Mouse (Mus musculus) thymus, postnatal 36 days (tissue): ENCODE measurements around the gene Clic4.
A peak's percentile ranks its signal among the peaks of the same experiment; 100 is the strongest.
"Not testable (repeated sequence)": the region's sequence is repeated elsewhere in the genome, so short reads cannot be mapped to it uniquely, and the experiment has no call there.

Experiments used
- DNase-seq, 2 experiments: peaks; one replicate each; pipeline ENCODE4 v3.0.0; 2022; ENCODE audit warnings: mixed read lengths in 2 of 2

Gene Clic4

DNA sequence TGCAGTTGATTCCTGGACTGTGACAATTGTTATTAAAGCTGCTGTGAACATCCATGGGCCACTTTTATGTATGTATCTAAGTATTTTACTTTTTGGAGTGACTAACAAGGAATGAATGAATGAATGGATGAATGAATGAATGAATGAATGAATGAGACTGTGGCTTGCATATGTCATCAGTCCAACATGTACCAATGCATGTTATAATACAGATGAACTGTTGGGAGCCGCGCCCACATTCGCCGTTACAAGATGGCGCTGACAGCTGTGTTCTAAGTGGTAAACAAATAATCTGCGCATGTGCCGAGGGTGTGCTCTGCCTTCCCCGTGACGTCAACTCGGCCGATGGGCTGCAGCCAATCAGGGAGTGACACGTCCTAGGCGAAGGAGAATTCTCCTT is 88.3 kb downstream of the Clic4 start:
- DNase-seq, result not testable (repeated sequence)

DNA sequence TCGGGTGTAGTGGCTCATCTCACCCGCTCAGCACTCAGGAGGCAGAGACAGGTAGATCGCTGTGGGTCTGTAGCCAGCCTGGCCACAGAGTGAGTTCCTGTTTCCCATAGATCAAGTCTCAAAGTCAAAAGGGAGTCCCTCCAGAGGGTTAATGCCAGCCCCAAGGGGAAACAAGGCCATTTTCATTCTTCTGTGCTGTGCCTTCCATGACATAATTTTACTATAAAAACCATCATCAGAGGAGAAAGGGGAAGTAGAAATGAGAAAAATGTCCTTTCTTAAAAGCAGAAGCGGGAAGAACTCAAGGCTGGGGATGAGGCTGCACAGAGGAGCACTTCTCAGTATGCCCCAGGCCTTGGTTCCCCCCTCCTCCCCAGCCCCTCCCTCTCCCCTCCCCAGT is 90.8 kb downstream of the Clic4 start:
- no peak for DNase-seq

DNA sequence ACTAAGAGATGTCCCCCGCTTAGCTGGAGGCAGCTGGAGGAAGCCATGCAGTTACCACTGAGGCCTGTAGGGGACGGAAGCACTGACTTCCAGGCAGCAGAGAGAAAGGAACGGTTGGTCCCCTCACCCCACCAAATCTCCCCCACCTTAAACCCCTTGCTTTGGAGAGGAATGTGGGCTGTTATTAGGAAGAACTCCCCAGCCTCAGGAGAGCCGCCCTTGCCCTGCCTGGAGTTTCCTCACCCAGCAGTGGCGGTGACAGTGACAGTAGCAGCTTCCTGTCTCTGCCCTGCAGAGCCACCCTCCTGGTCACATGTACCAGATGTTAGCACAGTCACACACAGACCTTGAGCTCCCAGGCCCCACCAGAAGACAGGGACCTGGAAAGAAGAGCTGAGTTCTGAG is 93.5 kb downstream of the Clic4 start:
- DNase-seq, result peak; percentile 66 to 67

- DNase-seq, result no peak
These were observed 95.0 kb downstream of the Clic4 start for GRCm38 (mm10) chr4:135177568-135177967.

DNA sequence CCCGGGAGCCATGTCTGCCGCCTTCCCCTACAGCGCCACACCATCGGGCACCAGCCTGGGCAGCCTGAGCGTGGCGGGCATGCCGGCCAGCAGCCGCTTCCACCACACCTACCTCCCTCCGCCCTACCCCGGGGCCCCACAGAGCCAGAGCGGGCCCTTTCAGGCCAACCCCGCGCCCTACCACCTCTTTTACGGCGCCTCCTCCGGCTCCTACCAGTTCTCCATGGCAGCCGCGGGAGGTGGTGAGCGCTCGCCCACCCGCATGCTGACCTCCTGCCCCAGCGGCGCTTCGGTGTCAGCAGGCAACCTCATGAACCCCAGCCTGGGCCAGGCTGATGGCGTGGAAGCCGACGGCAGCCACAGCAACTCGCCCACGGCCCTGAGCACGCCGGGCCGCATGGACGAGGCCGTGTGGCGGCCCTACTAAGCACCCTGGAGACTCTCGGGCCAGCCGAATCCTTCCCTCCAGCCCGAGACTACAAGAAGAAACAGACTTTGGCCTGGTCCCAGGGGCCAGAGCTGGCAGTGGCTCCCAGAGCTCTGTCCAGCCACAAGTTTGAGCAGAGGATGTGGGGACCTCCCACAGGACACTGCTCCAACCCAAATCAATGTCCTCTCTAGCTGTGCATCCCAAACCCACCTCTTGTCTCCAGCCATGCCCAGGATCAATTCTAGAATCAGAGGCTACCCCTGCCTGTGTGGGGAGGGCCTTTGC is 97.1 kb downstream of the Clic4 start:
- DNase-seq, result no peak

DNA sequence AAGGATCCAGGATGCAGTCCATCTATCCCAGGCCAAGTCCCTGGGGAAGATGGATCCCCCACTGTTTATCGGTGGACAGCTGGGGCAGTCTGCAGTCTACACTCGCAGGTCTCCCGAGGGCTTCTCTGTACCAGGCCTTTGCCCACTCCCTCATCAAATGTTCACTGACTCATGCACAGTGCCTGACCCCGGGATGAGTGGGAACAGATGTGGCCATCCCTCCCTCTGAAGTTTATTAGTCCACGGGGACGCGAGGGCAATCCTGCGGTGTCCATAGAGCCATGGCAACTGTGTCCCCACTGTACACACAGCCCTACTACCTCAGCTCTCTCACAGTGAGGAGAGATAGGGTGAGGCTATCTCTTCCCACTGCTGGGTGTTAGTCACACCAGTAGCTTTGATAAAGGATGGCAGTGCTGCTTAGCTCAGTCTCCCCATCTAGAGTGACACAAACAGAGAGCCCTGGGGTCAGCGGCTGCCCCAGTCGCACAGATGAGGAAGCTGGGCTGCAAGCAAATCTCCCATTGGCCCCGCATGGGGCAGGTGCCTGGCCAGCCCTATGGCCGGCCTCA is 101.2 kb downstream of the Clic4 start:
- DNase-seq, result no peak

DNA sequence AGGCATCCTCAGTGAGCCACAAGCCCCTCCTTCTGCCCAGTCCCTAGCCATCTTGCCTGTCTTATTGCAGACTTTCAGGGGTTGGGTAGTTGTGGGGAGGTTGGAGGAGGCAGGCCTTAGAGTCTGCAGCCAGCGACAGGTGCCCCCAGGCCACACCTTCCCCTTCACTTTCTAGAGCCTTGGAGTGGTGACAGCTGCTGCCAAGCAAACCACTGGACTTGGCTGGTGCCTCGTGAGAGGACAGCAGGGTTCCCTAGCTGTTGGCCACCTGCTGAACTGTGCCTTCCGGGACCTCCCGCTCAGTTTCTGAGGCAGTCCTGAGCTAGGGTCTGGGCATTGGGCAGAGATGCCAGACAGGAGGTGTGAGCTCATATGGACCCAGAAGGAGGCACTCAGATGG is 103.1 kb downstream of the Clic4 start:
- DNase-seq, result no peak

DNA sequence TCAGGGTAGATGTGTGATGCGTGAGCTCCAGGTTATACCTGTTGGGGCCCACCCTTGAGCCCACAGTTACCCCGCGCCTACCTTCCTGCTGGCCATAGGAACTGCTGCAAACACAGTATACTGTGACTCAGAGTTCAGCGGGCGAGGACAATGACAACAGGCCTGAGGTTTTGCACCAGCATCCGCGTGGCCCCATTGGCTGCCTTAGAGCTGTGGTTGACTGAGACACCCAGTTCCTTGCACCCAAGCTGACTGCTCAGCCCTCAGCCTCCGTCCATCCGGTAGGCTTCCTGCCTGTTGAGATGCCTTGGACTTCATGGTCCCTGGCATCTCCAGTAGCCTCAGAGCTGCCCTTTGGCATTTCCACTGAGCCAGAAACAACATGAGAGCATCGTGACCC is 103.5 kb downstream of the Clic4 start:
- no peak for DNase-seq

DNA sequence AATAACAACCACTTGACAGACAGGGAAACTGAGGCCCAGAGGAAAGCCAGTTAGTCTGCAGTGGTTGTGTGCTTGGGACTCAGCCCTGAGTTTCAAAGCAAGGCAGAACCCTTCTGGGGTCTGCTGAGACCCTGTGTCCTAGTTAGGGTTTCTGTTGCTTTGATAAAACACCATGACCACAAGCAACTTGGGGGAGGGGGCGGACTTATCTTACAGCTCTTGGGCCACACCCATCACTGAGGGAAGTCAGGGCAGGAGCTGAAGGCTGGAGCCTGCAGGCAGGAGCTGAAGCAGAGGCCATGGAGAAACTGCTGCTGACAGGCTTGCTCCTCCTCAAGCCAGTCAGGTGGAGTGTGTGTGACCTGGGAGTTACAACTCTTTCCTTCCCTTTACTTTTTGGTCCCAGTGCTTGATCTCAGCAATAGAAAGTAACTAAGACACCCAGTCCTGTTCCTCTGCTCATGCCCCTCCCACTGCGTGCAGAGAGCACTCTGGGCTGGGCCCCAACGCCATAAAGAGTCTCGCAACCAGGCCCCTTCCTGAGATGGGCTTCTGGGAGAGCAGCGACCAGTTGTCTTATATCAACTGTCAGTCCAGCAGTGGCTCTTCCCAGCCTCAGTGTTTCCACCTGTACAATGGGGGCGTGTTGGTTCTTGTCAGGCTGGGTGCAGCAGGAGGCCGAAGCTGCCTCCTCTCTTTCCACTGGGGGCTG is 104.6 kb downstream of the Clic4 start:
- no peak for DNase-seq

DNA sequence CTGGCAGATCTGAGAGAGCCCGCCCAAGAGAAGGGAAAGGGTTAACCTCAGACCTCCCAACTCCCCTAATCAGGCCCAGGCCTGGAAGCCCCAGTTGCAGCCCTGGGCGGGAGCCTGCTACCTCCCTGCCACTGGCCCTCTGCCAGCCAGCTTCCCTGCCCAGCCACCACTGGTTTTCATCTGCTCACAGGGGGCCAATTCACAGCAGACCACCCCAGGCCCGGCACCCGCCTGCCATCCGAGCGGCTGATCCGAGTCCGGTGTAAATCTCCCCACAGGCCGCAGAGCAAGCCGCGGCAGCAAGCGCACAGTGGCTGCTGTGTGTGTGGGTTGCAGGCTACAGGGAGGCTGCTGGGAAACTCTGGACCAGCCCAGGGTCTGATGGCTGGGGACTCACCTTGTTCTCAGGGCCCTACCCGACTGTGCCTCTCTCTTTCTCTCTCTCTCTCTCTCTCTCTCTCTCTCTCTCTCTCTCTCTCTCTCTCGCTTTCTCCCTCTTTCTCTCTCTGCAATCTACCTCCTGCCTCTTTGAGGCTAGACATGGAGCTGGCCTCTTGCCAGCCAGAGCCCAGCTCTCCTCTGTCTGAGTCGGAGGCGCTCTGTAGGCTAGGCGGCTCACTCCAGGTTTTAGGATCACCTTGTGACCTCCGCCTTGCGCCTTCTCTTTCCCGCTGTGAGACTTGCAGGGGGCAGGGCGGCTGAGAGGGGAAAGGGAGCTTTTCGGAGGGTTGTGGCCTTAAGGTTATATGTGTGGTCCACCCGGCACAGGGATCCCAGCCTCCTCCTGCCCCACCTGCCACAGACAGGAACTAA is 106.0 kb downstream of the Clic4 start:
- no peak for DNase-seq

GRCm38 (mm10) chr4:135165761-135166160 is 106.9 kb downstream of the Clic4 start:
- DNase-seq, result peak; percentile 44 to 71
